Mouse (Mus musculus): ENCODE data around the gene Abl2.

DNA sequence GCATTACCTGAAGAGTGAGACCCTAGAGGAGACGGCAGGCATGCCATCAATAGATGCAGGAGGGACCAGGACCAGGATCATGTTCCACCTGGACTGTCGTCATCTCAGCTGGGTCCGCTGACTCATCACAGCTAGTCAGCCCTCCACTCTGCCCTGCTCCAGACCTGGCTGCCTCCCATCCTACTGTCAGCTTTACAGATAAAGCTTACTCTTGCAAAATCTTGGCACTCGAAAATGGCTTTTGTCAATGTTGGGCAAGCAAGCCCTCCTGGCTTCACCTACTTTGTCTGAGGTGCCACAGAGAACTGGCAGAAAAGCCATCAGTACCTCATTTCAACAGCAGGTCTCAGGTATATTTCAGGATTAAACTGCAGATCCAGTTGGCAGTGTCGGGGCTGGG lies 100.1 kb downstream of the Abl2 start:
- TF ChIP-seq POLR2A (IDR thresholded peaks at IDR 0.05; ENCODE audit: control insufficient read depth, low read depth, low read length) (no peak), CTCF (IDR thresholded peaks at IDR 0.05; ENCODE audit: control insufficient read depth, insufficient read depth, insufficient replicate concordance, low read depth, low read length) (no peak)
